ENCODE assay signal across 9 mouse cellular contexts in the genomic region with DNA sequence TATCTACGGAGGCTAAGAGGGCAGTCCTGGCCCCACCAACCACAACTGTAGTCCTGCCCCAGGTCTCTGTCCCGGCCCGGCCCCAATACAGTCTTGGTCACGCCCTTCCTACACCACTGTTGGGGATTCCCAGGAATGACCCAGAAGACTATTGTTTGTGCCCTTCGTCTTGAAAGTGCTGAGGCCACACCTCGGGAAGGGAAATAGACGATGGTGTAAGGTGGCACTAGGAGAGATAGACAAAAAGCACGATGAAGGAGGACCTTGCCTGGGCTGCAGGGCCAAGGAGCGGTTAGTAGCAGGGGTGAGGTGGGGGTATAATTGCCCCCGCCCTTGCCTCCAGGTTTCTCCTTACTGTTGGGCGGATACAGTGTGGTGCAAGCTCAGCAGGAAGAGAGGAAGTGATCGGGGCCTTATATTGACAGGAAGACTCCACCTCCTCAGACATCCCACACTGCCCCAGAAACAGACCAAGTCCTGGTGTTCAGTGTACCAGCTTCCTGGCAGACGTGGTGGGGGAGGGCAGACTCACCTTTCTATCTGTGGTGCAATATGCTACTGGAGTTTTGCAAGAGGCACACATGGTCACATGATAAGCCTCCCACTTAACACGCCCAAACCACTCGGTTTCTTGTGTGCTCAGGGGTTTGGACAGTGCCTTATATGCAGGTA. TPM values are rescaled to one million over a fixed set of nuclear protein-coding genes. Genes with fewer than 3 reads are reported as not detected.
A peak's percentile ranks its signal among the peaks of the same experiment; 100 is the strongest.
DNase-seq lines count a peak whose midpoint lies in the region; ATAC-seq lines count a peak whose summit lies in the region.
"Had no signal": no experiment of that assay in that cellular context is flagged by ENCODE, and none has a peak within 500 bp of the region (broad histone marks: within the 10 kb centered on the region; RNA-seq: fewer than 3 reads in every experiment).

Gene Gstp3 (minus strand): TSS at position 501 of the 672 bp plus-strand sequence.

- H3K4me2 ChIP-seq in midbrain, embryonic 15.5 days = no peak within 1 kb of the TSS
- H3K4me2 ChIP-seq: embryonic facial prominence, embryonic 15.5 days had no signal

- ATAC-seq in midbrain, embryonic 15.5 days (replicated peaks) = no peak

- H3K9ac ChIP-seq in midbrain, embryonic 15.5 days = no peak within 1 kb of the TSS
- H3K9ac ChIP-seq: embryonic facial prominence, embryonic 15.5 days had no signal

- no peaks in the 10 kb centered on the region for H3K9me3 ChIP-seq in midbrain, embryonic 15.5 days
- H3K9me3 ChIP-seq: embryonic facial prominence, embryonic 15.5 days had no signal

- 90% methylated on average over 15 of the region's 15 CpGs for WGBS in midbrain, embryonic 15.5 days

- intact Hi-C loops in heart, postnatal 14 days (cut with DNase I) = no loop called here

- H3K4me3 ChIP-seq in midbrain, embryonic 15.5 days = no peak within 1 kb of the TSS
- H3K4me3 ChIP-seq: embryonic facial prominence, embryonic 15.5 days had no signal

- H3K27ac ChIP-seq in midbrain, embryonic 15.5 days = no peak within 1 kb of the TSS
- H3K27ac ChIP-seq: embryonic facial prominence, embryonic 15.5 days had no signal

- peak; percentile 38 for DNase-seq in testis, postnatal 10 days (ENCODE audit: low spot score)
- DNase-seq in testis, postnatal 14 days (ENCODE audit: low spot score) = no peak
- DNase-seq in induced T-regulatory cell, adult 2 months (ENCODE audit: low read depth) = peak; percentile 92
- peak; percentile 83 for DNase-seq in lung, postnatal 36 days
- no peak for DNase-seq in right cerebral cortex, postnatal 10 days (ENCODE audit: low spot score in 2 of 2)
- no peak for DNase-seq in Muller cell, postnatal 12 days (ENCODE audit: inconsistent ontology term)
- DNase-seq in heart, postnatal 14 days = no peak

- H3K36me3 ChIP-seq in midbrain, embryonic 15.5 days (replicated peaks) = no peaks in the 10 kb centered on the region
- H3K36me3 ChIP-seq: embryonic facial prominence, embryonic 15.5 days had no signal

- no peaks in the 10 kb centered on the region for H3K4me1 ChIP-seq in midbrain, embryonic 15.5 days

- no peaks in the 10 kb centered on the region for H3K27me3 ChIP-seq in midbrain, embryonic 15.5 days (replicated peaks)
- H3K27me3 ChIP-seq: embryonic facial prominence, embryonic 15.5 days had no signal

RNA-seq across cellular contexts. Expression of gene Gstp3, which starts in this region (rescaled TPM):
- total RNA-seq in heart, postnatal 14 days (2021) = not detected
- not detected in 2 replicates for polyA plus RNA-seq in midbrain, embryonic 15.5 days (2015; fragmentation: Nextera tagmentation; extraction: Ambion mirVana)

Comparison
In these comparisons a context has a peak if more than half of its experiments do, and no peak if none do; other contexts are left out.
1. DNase-seq: peak in testis, postnatal 10 days (single experiment), induced T-regulatory cell, adult 2 months (single experiment) and lung, postnatal 36 days (single experiment); none in testis, postnatal 14 days (single experiment), right cerebral cortex, postnatal 10 days (0 of 2), Muller cell, postnatal 12 days (single experiment) and heart, postnatal 14 days (0 of 2).